Mouse (Mus musculus) lung, postnatal 10 days (tissue): ENCODE data around the gene Cblc.
A peak's percentile ranks its signal among the peaks of the same experiment; 100 is the strongest.

Source experiments
- DNase-seq: peaks from one replicate; pipeline ENCODE4 v3.0.0; 2021

Gene Cblc

GRCm38 (mm10) chr7:19796697-19797588 is at the start of gene Cblc:
TSS of gene Cblc (minus strand) at chr7:19796809.
- DNase-seq: peak; percentile 90

GRCm38 (mm10) chr7:19844521-19845171 is 48.0 kb upstream of the Cblc start:
- no peak for DNase-seq

GRCm38 (mm10) chr7:19843561-19843960 is 47.0 kb upstream of the Cblc start:
- peak; percentile 77 for DNase-seq

- DNase-seq: no peak
Observed at GRCm38 (mm10) chr7:19842885-19843504, 46.4 kb upstream of the Cblc start.

- no peak for DNase-seq
Observed at GRCm38 (mm10) chr7:19841686-19842413, 45.2 kb upstream of the Cblc start.

- no peak for DNase-seq
Observed at GRCm38 (mm10) chr7:19840936-19841335, 44.3 kb upstream of the Cblc start.

GRCm38 (mm10) chr7:19840371-19840770 is 43.8 kb upstream of the Cblc start:
- no peak for DNase-seq

GRCm38 (mm10) chr7:19836843-19837242 is 40.2 kb upstream of the Cblc start:
- no peak for DNase-seq

GRCm38 (mm10) chr7:19834055-19834454 is 37.4 kb upstream of the Cblc start:
- no peak for DNase-seq

- peak; percentile 55 for DNase-seq
Observed at GRCm38 (mm10) chr7:19831837-19832236, 35.2 kb upstream of the Cblc start.

- peak; percentile 94 for DNase-seq
Observed at GRCm38 (mm10) chr7:19830682-19831156, 34.1 kb upstream of the Cblc start.

GRCm38 (mm10) chr7:19829694-19830093 is 33.1 kb upstream of the Cblc start:
- DNase-seq: no peak

- DNase-seq: no peak
Observed at GRCm38 (mm10) chr7:19826756-19827155, 30.1 kb upstream of the Cblc start.

GRCm38 (mm10) chr7:19824182-19824973 is 27.8 kb upstream of the Cblc start:
- DNase-seq: peak; percentile 96

GRCm38 (mm10) chr7:19823256-19824181 is 26.9 kb upstream of the Cblc start:
- no peak for DNase-seq

- DNase-seq: peak; percentile 76
Observed at GRCm38 (mm10) chr7:19822604-19823058, 26.0 kb upstream of the Cblc start, which contains the start of gene Bcl3. TSS of gene Bcl3 (minus strand) at chr7:19822770.

- DNase-seq: no peak
Observed at GRCm38 (mm10) chr7:19822193-19822592, 25.6 kb upstream of the Cblc start.

- no peak for DNase-seq
Observed at GRCm38 (mm10) chr7:19821633-19822032, 25.0 kb upstream of the Cblc start.

- DNase-seq: no peak
Observed at GRCm38 (mm10) chr7:19820347-19821048, 23.9 kb upstream of the Cblc start.

GRCm38 (mm10) chr7:19818875-19819274 is 22.3 kb upstream of the Cblc start:
- DNase-seq: no peak
